Mouse (Mus musculus) liver, embryonic 16.5 days (tissue): Measurements from ENCODE around the gene Prrx2. TPM values are rescaled to one million over a fixed set of nuclear protein-coding genes. Genes with fewer than 3 reads are reported as not detected.

ENCODE experiments used
- ATAC-seq: fragments of 200-750 bp; cut with Nextera tagmentation; 2 replicates; pipeline ENCODE4 v1.8.0; 2017; ENCODE audit warnings: low read depth, mild to moderate bottlenecking, moderate number of reproducible peaks, moderate library complexity
- H3K27ac ChIP-seq: fragments of 300-500 bp; sonication (generic); 2 replicates; pipeline ENCODE4 v1.5.1; 2014; ENCODE audit warnings: mild to moderate bottlenecking, low read length
- H3K27me3 ChIP-seq: fragments of 300-500 bp; sonication (generic); 2 replicates; pipeline ENCODE4 v1.6.1; 2014; ENCODE audit warnings: low read depth, low read length, mixed read lengths; ENCODE audit not compliant: control insufficient read depth, insufficient read depth
- H3K36me3 ChIP-seq: fragments of 300-500 bp; sonication (generic); 2 replicates; pipeline ENCODE4 v1.6.1; 2014; ENCODE audit warnings: mild to moderate bottlenecking; ENCODE audit not compliant: control insufficient read depth, insufficient read depth
- H3K4me1 ChIP-seq: fragments of 300-500 bp; sonication (generic); 2 replicates; pipeline ENCODE4 v1.6.1; 2014; ENCODE audit warnings: low read depth, low read length, mixed read lengths; ENCODE audit not compliant: control insufficient read depth
- H3K4me2 ChIP-seq: fragments of 300-500 bp; sonication (generic); 2 replicates; pipeline ENCODE4 v1.6.1; 2014; ENCODE audit warnings: low read depth, low read length, mixed read lengths
- H3K4me3 ChIP-seq: fragments of 300-500 bp; sonication (generic); 2 replicates; pipeline ENCODE4 v1.5.1; 2014; ENCODE audit warnings: low read depth, mild to moderate bottlenecking, low read length
- H3K9ac ChIP-seq: fragments of 300-500 bp; sonication (generic); 2 replicates; pipeline ENCODE4 v1.6.1; 2014; ENCODE audit warnings: low read depth, low read length
- H3K9me3 ChIP-seq: fragments of 300-500 bp; sonication (generic); replicated peaks from 2 replicates; pipeline ENCODE4 v1.6.1; 2016; ENCODE audit warnings: low read length; ENCODE audit not compliant: control insufficient read depth
- WGBS: fragments of 180-500 bp; shearing (Covaris S2); extraction: QIAGEN DNeasy Blood & Tissue Kit; methylation state at CpG from one replicate; pipeline ENCODE4 v1.1.7; 2014; ENCODE audit not compliant: insufficient replicate concordance; 5-methylcytosine and 5-hydroxymethylcytosine counted together
- polyA plus RNA-seq: library from polyadenylated mRNA; unstranded; fragments of >200 nt; fragmentation: Nextera tagmentation; extraction: Ambion mirVana; gene quantifications from 2 replicates; pipeline ENCODE4 v1.2.1, GENCODE M21; 2015

The Prrx2 gene
- polyA plus RNA-seq, 1 experiment from 2014 or later, result 0.18 TPM

- peak overlapping the region; percentile 59; the same call in 1 of the 2 replicates for H3K4me2 ChIP-seq
- no peak overlapping the region for H3K9ac ChIP-seq
- WGBS, result 22% methylated on average over 7 of the region's 7 CpGs
- H3K4me1 ChIP-seq, result peaks cover 6% of the 10 kb centered on the region
- no peak for ATAC-seq
- H3K36me3 ChIP-seq, result no peaks in the 10 kb centered on the region
- no peak overlapping the region; the same call in 1 of the 2 replicates for H3K4me3 ChIP-seq
- no peak overlapping the region for H3K27ac ChIP-seq
- no peaks in the 10 kb centered on the region for H3K9me3 ChIP-seq
- H3K27me3 ChIP-seq, result peaks cover 77% of the 10 kb centered on the region
Measured at GRCm38 (mm10) chr2:30800671-30801066, 34.1 kb upstream of the Prrx2 start.

GRCm38 (mm10) chr2:30801067-30801852, 33.5 kb upstream of the Prrx2 start:
- peak overlapping the region; percentile 46 for H3K4me3 ChIP-seq
- no peaks in the 10 kb centered on the region for H3K9me3 ChIP-seq
- no peaks in the 10 kb centered on the region for H3K36me3 ChIP-seq
- peaks cover 74% of the 10 kb centered on the region for H3K27me3 ChIP-seq
- no peak overlapping the region for H3K27ac ChIP-seq
- peaks cover 5% of the 10 kb centered on the region for H3K4me1 ChIP-seq
- peak overlapping the region; percentile 59 for H3K4me2 ChIP-seq
- ATAC-seq, result peak; percentile 43; the same call in 1 of the 2 replicates
- H3K9ac ChIP-seq, result peak overlapping the region; percentile 15; the same call in 1 of the 2 replicates
- WGBS, result under 1% methylated on average over 68 of the region's 77 CpGs

DNA sequence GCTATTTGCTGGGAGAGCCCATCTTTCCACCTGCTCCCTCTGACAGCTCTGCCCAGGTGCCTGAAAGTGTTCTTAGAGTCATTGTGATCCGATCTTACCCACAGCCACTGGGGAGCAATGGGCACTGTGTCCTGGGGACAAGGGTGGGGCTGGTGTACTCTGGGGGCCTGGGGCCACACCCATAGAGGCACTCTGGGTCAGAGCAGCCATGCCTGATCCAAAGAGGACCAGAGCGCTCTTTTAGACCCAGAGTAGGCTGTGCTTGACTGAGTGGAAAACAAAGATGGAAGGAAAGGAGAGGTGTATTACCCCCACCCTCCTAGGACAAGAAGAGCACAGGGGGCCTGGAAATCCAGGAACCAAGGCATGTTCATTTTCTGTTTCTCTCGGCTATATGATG, 31.2 kb upstream of the Prrx2 start, which contains the start of gene 1700001O22Rik:
Gene 1700001O22Rik (minus strand): TSS at position 58 of the 400 bp plus-strand sequence.
- peaks cover 14% of the 10 kb centered on the region for H3K4me1 ChIP-seq
- peaks cover 57% of the 10 kb centered on the region for H3K27me3 ChIP-seq
- no peak within 1 kb of the TSS for H3K27ac ChIP-seq
- no peaks in the 10 kb centered on the region for H3K36me3 ChIP-seq
- H3K4me3 ChIP-seq, result no peak within 1 kb of the TSS
- H3K9ac ChIP-seq, result no peak within 1 kb of the TSS
- no peak within 1 kb of the TSS for H3K4me2 ChIP-seq
- 61% methylated on average over 3 of the region's 3 CpGs for WGBS
- H3K9me3 ChIP-seq, result no peaks in the 10 kb centered on the region
- ATAC-seq, result no peak

GRCm38 (mm10) chr2:30805983-30806382, 28.8 kb upstream of the Prrx2 start:
- H3K27ac ChIP-seq, result no peak overlapping the region
- H3K4me2 ChIP-seq, result no peak overlapping the region
- WGBS, result 92% methylated on average over 2 of the region's 2 CpGs
- H3K4me1 ChIP-seq, result peaks cover 22% of the 10 kb centered on the region
- no peaks in the 10 kb centered on the region for H3K9me3 ChIP-seq
- no peak for ATAC-seq
- peaks cover 33% of the 10 kb centered on the region for H3K27me3 ChIP-seq
- H3K4me3 ChIP-seq, result no peak overlapping the region
- no peaks in the 10 kb centered on the region for H3K36me3 ChIP-seq
- H3K9ac ChIP-seq, result no peak overlapping the region

DNA sequence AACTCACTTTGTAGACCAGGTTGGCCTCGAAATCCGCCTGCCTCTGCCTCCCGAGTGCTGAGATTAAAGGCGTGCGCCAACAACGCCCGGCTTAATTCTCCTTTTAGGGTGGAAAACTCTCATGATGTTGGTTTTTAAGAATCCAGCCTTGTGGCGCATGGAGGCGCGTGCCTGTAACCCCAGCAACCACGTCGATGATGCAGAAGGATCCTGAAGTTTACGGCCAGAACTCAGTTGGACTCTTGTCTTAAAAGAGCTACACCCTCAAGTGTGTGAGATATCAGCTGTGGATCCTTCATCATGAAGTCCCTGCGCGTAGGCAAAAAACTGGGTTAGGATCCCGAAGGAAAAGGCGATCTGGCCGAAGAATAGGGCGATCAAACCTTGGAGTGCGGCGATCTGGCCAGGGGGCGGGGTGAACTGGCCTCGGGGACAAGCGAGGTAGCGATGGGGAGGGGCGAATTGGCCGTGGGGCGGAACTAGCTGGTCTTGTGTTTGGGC, 27.6 kb upstream of the Prrx2 start:
- H3K4me2 ChIP-seq, result peak overlapping the region; percentile 90
- peaks cover 21% of the 10 kb centered on the region for H3K27me3 ChIP-seq
- H3K9me3 ChIP-seq, result no peaks in the 10 kb centered on the region
- H3K27ac ChIP-seq, result no peak overlapping the region; the same call in 1 of the 2 replicates
- H3K36me3 ChIP-seq, result no peaks in the 10 kb centered on the region
- peaks cover 22% of the 10 kb centered on the region for H3K4me1 ChIP-seq
- ATAC-seq, result no peak
- WGBS, result 8% methylated on average over 28 of the region's 28 CpGs
- H3K4me3 ChIP-seq, result peak overlapping the region; percentile 66
- H3K9ac ChIP-seq, result peak overlapping the region; percentile 60

DNA sequence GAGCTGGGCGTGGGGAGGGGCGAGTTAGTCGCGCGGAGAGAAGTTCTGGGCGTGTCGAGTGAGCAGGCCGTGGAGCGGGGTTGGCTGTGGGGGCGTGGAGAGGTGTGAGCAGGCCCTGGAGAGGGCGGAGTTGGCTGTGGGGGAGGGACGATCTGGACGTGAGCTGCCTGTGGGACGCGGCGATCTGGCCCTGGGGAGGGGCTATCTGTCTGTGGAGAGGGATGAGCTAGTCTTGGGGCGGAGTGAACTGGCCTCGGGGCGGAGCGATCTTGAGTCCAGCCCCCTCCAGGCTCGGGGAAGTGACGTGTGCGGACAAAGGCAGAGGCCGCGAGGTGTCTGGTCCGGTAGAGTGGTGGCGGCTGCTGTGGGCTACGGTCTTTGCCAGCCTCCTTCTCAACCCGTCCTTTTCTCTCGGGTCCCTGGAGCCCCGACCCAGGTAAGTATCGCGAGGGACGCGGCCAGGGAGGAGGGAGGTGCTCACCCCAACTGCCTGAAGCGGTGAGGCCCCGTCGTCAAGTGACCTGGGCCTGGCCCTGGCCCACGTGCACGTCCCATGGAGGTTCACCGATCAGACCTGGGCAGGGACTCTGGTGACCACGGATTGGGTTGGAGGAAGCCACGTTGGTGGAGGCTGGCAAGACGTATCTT, 27.0 kb upstream of the Prrx2 start, which contains the start of gene Ntmt1:
Gene Ntmt1 (plus strand): TSS at position 179 of the 648 bp plus-strand sequence.
- Histone ChIP-seq H3K4me2 (peak within 1 kb of the TSS; percentile 90), H3K36me3 (no peaks in the 10 kb centered on the region; the same call in 1 of the 2 replicates), H3K9me3 (no peaks in the 10 kb centered on the region), H3K27me3 (peaks cover 15% of the 10 kb centered on the region), H3K27ac (peak within 1 kb of the TSS; percentile 68), H3K4me1 (peaks cover 22% of the 10 kb centered on the region), H3K4me3 (peak within 1 kb of the TSS; percentile 66), H3K9ac (peak within 1 kb of the TSS; percentile 79)
- WGBS, result under 1% methylated on average over 43 of the region's 44 CpGs
- peak; percentile 98 for ATAC-seq

GRCm38 (mm10) chr2:30808296-30808655, 26.5 kb upstream of the Prrx2 start:
- peaks cover 3% of the 10 kb centered on the region for H3K36me3 ChIP-seq
- H3K27ac ChIP-seq, result peak overlapping the region; percentile 68
- H3K27me3 ChIP-seq, result peaks cover 10% of the 10 kb centered on the region
- no peaks in the 10 kb centered on the region for H3K9me3 ChIP-seq
- peak overlapping the region; percentile 66 for H3K4me3 ChIP-seq
- peak overlapping the region; percentile 90 for H3K4me2 ChIP-seq
- peaks cover 22% of the 10 kb centered on the region for H3K4me1 ChIP-seq
- peak overlapping the region; percentile 79 for H3K9ac ChIP-seq
- 2% methylated on average over 10 of the region's 10 CpGs for WGBS
- ATAC-seq, result no peak

GRCm38 (mm10) chr2:30809503-30809902, 25.3 kb upstream of the Prrx2 start:
- H3K9me3 ChIP-seq, result no peaks in the 10 kb centered on the region
- H3K4me3 ChIP-seq, result no peak overlapping the region
- no peak overlapping the region for H3K9ac ChIP-seq
- H3K36me3 ChIP-seq, result peaks cover 3% of the 10 kb centered on the region
- 65% methylated on average over 5 of the region's 5 CpGs for WGBS
- peaks cover 22% of the 10 kb centered on the region for H3K4me1 ChIP-seq
- H3K27me3 ChIP-seq, result peaks cover 4% of the 10 kb centered on the region; the same call in 1 of the 2 replicates
- H3K4me2 ChIP-seq, result no peak overlapping the region
- ATAC-seq, result no peak
- no peak overlapping the region for H3K27ac ChIP-seq
